Mouse (Mus musculus): ENCODE measurements at regions not wholly inside any gene's neighbourhood (a gene's known extent, or its start where the extent isn't known, plus 50 kb on each side); places are given as distances from the start of the nearest gene placed in this dataset.

GRCm38 (mm10) chr4:95154377-95154776 lies 102.4 kb upstream of the Jun start:
- H3K4me1 ChIP-seq (replicated peaks), result peaks cover 17% of the 10 kb centered on the region
- H3K4me2 ChIP-seq, result no peak overlapping the region
- no peak for ATAC-seq (ENCODE audit: insufficient number of reproducible peaks, insufficient read depth, low FRiP score, low TSS enrichment, low read depth)
- no peaks in the 10 kb centered on the region for H3K9me3 ChIP-seq
- no peaks in the 10 kb centered on the region for H3K27me3 ChIP-seq
- no peak overlapping the region for H3K4me3 ChIP-seq (replicated peaks)
- H3K27ac ChIP-seq, result no peak overlapping the region
- 48% methylated on average over 14 of the region's 14 CpGs for WGBS
- H3K9ac ChIP-seq (replicated peaks), result no peak overlapping the region
- no peaks in the 10 kb centered on the region for H3K36me3 ChIP-seq

GRCm38 (mm10) chr4:95155178-95155577 lies 103.2 kb upstream of the Jun start:
- WGBS, result 65% methylated on average over 2 of the region's 2 CpGs
- H3K4me1 ChIP-seq (replicated peaks), result peaks cover 20% of the 10 kb centered on the region
- no peaks in the 10 kb centered on the region for H3K9me3 ChIP-seq
- H3K4me2 ChIP-seq, result no peak overlapping the region
- no peak for ATAC-seq (ENCODE audit: insufficient number of reproducible peaks, insufficient read depth, low FRiP score, low TSS enrichment, low read depth)
- no peak overlapping the region for H3K9ac ChIP-seq (replicated peaks)
- H3K36me3 ChIP-seq, result no peaks in the 10 kb centered on the region
- no peaks in the 10 kb centered on the region for H3K27me3 ChIP-seq
- no peak overlapping the region for H3K27ac ChIP-seq
- no peak overlapping the region for H3K4me3 ChIP-seq (replicated peaks)

GRCm38 (mm10) chr4:95155796-95156195 lies 103.8 kb upstream of the Jun start:
- H3K4me1 ChIP-seq (replicated peaks), result peaks cover 20% of the 10 kb centered on the region
- H3K4me2 ChIP-seq, result no peak overlapping the region
- no peak overlapping the region for H3K9ac ChIP-seq (replicated peaks)
- H3K27ac ChIP-seq, result no peak overlapping the region
- no peak overlapping the region for H3K4me3 ChIP-seq (replicated peaks)
- 86% methylated on average over 5 of the region's 5 CpGs for WGBS
- ATAC-seq (ENCODE audit: insufficient number of reproducible peaks, insufficient read depth, low FRiP score, low TSS enrichment, low read depth), result no peak
- no peaks in the 10 kb centered on the region for H3K9me3 ChIP-seq
- no peaks in the 10 kb centered on the region for H3K36me3 ChIP-seq
- no peaks in the 10 kb centered on the region for H3K27me3 ChIP-seq

- Histone ChIP-seq H3K27me3 (no peaks in the 10 kb centered on the region), H3K9ac (replicated peaks) (no peak overlapping the region), H3K4me1 (replicated peaks) (peaks cover 21% of the 10 kb centered on the region), H3K27ac (no peak overlapping the region), H3K4me3 (replicated peaks) (no peak overlapping the region), H3K4me2 (no peak overlapping the region), H3K9me3 (no peaks in the 10 kb centered on the region), H3K36me3 (no peaks in the 10 kb centered on the region)
- ATAC-seq (ENCODE audit: insufficient number of reproducible peaks, insufficient read depth, low FRiP score, low TSS enrichment, low read depth), result no peak
- 53% methylated on average over 5 of the region's 5 CpGs for WGBS
These were observed 104.6 kb upstream of the Jun start for GRCm38 (mm10) chr4:95156451-95157271.

GRCm38 (mm10) chr4:95157653-95158430 lies 105.8 kb upstream of the Jun start:
- WGBS, result 79% methylated on average over 7 of the region's 7 CpGs
- ATAC-seq (ENCODE audit: insufficient number of reproducible peaks, insufficient read depth, low FRiP score, low TSS enrichment, low read depth), result no peak

GRCm38 (mm10) chr4:95158632-95159424 lies 106.8 kb upstream of the Jun start:
- H3K27ac ChIP-seq, result no peak overlapping the region
- no peak overlapping the region for H3K9ac ChIP-seq (replicated peaks)
- peaks cover 21% of the 10 kb centered on the region for H3K4me1 ChIP-seq (replicated peaks)
- ATAC-seq (ENCODE audit: insufficient number of reproducible peaks, insufficient read depth, low FRiP score, low TSS enrichment, low read depth), result no peak
- WGBS, result 65% methylated on average over 6 of the region's 6 CpGs
- no peaks in the 10 kb centered on the region for H3K9me3 ChIP-seq
- H3K4me2 ChIP-seq, result no peak overlapping the region
- H3K4me3 ChIP-seq (replicated peaks), result no peak overlapping the region
- H3K27me3 ChIP-seq, result no peaks in the 10 kb centered on the region
- H3K36me3 ChIP-seq, result no peaks in the 10 kb centered on the region

More at GRCm38 (mm10) chr4:95157653-95158430, 105.8 kb upstream of the Jun start:
- H3K27ac ChIP-seq, result no peak overlapping the region
- no peaks in the 10 kb centered on the region for H3K9me3 ChIP-seq
- no peaks in the 10 kb centered on the region for H3K36me3 ChIP-seq
- no peaks in the 10 kb centered on the region for H3K27me3 ChIP-seq
- H3K4me1 ChIP-seq (replicated peaks), result peaks cover 27% of the 10 kb centered on the region
- no peak overlapping the region for H3K9ac ChIP-seq (replicated peaks)
- no peak overlapping the region for H3K4me2 ChIP-seq
- no peak overlapping the region for H3K4me3 ChIP-seq (replicated peaks)

GRCm38 (mm10) chr4:95159821-95160220 lies 107.8 kb upstream of the Jun start:
- 88% methylated on average over 4 of the region's 4 CpGs for WGBS
- peaks cover 12% of the 10 kb centered on the region; the same call in 1 of the 2 replicates for H3K4me1 ChIP-seq (replicated peaks)
- no peak overlapping the region for H3K9ac ChIP-seq (replicated peaks)
- no peak overlapping the region for H3K4me2 ChIP-seq
- H3K36me3 ChIP-seq, result no peaks in the 10 kb centered on the region
- no peak overlapping the region for H3K27ac ChIP-seq
- no peaks in the 10 kb centered on the region for H3K27me3 ChIP-seq
- H3K9me3 ChIP-seq, result no peaks in the 10 kb centered on the region
- H3K4me3 ChIP-seq (replicated peaks), result no peak overlapping the region
- ATAC-seq (ENCODE audit: insufficient number of reproducible peaks, insufficient read depth, low FRiP score, low TSS enrichment, low read depth), result no peak

GRCm38 (mm10) chr4:95160465-95160864 lies 108.4 kb upstream of the Jun start:
- peak overlapping the region; percentile 92; the same call in 1 of the 2 replicates for H3K27ac ChIP-seq
- ATAC-seq (ENCODE audit: insufficient number of reproducible peaks, insufficient read depth, low FRiP score, low TSS enrichment, low read depth), result no peak
- WGBS, result 87% methylated on average over 3 of the region's 3 CpGs
- H3K36me3 ChIP-seq, result no peaks in the 10 kb centered on the region
- H3K4me3 ChIP-seq (replicated peaks), result no peak overlapping the region
- H3K4me2 ChIP-seq, result peak overlapping the region; percentile 66
- no peaks in the 10 kb centered on the region for H3K9me3 ChIP-seq
- H3K9ac ChIP-seq (replicated peaks), result no peak overlapping the region
- no peaks in the 10 kb centered on the region for H3K27me3 ChIP-seq
- H3K4me1 ChIP-seq (replicated peaks), result peaks cover 12% of the 10 kb centered on the region; the same call in 1 of the 2 replicates

- H3K9me3 ChIP-seq, result no peaks in the 10 kb centered on the region
- H3K4me1 ChIP-seq (replicated peaks), result peaks cover 12% of the 10 kb centered on the region; the same call in 1 of the 2 replicates
- WGBS, result 1% methylated on average over 53 of the region's 53 CpGs
- no peaks in the 10 kb centered on the region for H3K36me3 ChIP-seq
- H3K9ac ChIP-seq (replicated peaks), result peak overlapping the region; percentile 76
- ATAC-seq (ENCODE audit: insufficient number of reproducible peaks, insufficient read depth, low FRiP score, low TSS enrichment, low read depth), result peak; percentile 91
- no peaks in the 10 kb centered on the region for H3K27me3 ChIP-seq
- H3K4me2 ChIP-seq, result peak overlapping the region; percentile 66
- H3K4me3 ChIP-seq (replicated peaks), result peak overlapping the region; percentile 49
- H3K27ac ChIP-seq, result peak overlapping the region; percentile 92
These were observed 109.1 kb upstream of the Jun start for GRCm38 (mm10) chr4:95160912-95161669.

- Histone ChIP-seq H3K4me1 (replicated peaks) (peaks cover 17% of the 10 kb centered on the region; the same call in 1 of the 2 replicates), H3K4me2 (peak overlapping the region; percentile 66), H3K36me3 (no peaks in the 10 kb centered on the region), H3K9ac (replicated peaks) (peak overlapping the region; percentile 76), H3K27ac (peak overlapping the region; percentile 92), H3K4me3 (replicated peaks) (peak overlapping the region; percentile 49), H3K9me3 (no peaks in the 10 kb centered on the region), H3K27me3 (no peaks in the 10 kb centered on the region)
- ATAC-seq (ENCODE audit: insufficient number of reproducible peaks, insufficient read depth, low FRiP score, low TSS enrichment, low read depth), result peak; percentile 26
- whole genome bisulfite sequencing, result 20% methylated on average over 7 of the region's 7 CpGs
These were observed 109.6 kb upstream of the Jun start for GRCm38 (mm10) chr4:95161670-95162020.

Measured in limb, embryonic 12.5 days (tissue).